Mouse (Mus musculus): Measurements from ENCODE around the gene Skap1.

DNA sequence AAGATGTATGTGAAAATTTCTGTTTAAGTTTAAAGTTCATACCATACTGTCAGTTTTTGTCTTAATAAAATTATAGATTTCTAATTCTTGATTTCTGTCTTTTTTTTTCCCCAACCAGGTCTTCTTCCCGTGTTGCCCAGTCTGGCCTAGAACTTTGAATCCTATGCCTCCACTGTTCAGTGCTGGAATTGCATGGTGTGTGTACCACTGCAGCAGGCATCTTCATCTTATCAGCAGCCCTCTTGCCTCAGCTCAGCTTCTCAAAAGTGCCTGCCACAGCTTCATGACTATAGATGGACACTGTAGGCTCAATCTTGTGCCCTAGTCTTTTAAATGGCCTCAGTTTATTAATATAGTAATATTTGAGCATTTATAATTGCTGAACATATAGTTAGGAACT is 343.7 kb downstream of the Skap1 start:
- TF ChIP-seq POLR2A (IDR thresholded peaks at IDR 0.05; ENCODE audit: insufficient read length, low read depth) (no peak), MYOD1 (IDR thresholded peaks at IDR 0.05; ENCODE audit: control insufficient read depth in 1 of 3, insufficient read length in 2 of 3, low read depth in 2 of 3) (no peak), USF1 (IDR thresholded peaks at IDR 0.05; ENCODE audit: low read depth) (no peak), TCF12 (IDR thresholded peaks at IDR 0.05; ENCODE audit: insufficient read depth, poor library complexity, severe bottlenecking) (no peak), MAX (IDR thresholded peaks at IDR 0.05; ENCODE audit: low read depth) (no peak)
